Mouse (Mus musculus): Measurements from ENCODE around the gene Prl2b1. TPM values are rescaled to one million over a fixed set of nuclear protein-coding genes. Genes with fewer than 3 reads are reported as not detected.

The Prl2b1 gene
- not detected for polyA plus RNA-seq (2017; shearing (Covaris generic))

DNA sequence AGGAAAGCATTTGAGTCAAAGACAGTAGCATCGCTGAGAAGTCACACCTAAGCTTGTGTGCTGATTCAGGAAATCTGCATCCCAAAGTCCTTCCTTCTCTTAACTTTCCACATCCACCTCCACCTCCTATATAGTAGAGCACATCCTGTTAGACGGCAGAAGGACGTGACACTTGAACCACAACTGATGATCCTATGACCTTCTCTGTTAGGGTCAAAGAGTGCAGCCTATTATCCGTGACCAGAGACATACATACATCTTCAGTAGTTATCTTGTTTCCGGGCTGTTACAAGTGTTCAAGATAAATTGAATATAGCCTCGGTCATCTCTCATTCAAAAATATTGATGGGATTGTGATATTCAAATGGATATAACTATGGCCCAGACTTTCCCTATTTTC, at the start of gene Prl2b1:
TSS of gene Prl2b1 (minus strand) at position 101 of the 400 bp plus-strand sequence.
- ATAC-seq = no peak

DNA sequence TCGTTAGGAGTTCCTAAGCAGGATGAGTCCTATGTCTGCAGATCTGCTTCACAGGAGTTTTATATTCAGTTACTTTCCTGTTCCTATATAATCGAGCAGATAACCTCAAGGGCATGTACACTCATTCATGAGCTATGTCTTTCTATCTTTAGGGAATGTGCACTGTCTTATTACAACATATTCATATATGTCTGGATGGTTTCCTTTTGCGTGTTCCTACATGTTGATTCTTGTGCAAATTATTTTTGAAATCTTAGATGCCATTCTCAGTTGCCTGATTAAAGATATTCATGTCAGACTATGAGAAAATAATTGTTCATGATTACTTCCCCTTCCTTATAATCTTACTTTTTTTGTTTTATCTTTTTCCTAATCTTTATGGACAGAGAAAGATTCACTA, 47.9 kb upstream of the Prl2b1 start, which contains the start of gene Prl8a6:
TSS of gene Prl8a6 (minus strand) at position 101 of the 400 bp plus-strand sequence.
- no peak for ATAC-seq

- ATAC-seq = no peak
Observed at GRCm38 (mm10) chr13:27433159-27433558, 42.5 kb upstream of the Prl2b1 start.

DNA sequence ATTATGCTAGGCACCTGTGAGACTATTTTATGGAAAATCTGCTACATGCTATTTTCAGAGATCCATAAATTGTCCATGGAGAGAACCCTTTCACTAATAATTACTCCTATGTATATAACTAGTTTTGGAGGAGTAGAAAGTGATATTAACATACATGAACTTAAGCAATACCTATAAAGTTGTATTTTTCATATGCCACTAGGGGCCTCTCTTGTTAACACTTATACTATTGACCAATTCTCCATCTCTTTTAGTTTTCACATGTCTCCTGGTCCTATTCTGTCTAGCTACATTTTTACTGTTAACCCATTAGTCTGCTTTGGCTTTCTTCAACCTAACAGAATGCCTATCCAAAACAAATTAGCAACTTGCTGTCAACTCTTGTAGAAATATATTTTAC, 23.0 kb upstream of the Prl2b1 start:
- no peak for ATAC-seq

DNA sequence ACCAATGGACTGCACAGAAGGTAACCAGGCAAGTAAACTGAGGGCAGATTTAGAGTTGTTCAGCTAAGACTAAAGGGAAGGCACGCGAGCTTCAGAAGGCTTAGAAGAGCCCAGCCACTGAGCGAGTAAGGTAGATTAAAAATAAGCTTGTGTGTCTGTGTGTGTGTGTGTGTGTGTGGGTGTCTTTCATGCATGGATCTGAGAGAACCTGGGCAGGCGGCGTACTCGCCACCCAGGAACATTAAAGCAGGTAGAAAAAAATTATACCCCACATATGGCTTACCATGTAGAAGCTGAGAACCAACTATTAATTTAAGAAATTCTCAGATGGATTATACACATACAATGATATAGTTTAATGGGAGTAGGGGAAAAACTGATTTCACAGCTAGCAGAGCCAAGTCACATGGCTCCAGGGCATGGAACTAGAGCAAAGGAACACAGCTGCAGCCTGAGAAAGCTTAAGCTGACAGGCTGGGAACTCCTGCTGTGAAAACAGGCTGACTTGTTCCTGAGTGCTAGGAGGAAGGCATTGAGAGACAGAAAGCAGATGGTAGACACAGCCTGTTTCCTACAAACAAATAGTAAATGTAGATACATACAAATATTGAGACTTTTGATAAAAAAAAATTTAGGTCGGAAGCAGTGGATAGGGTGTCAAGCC, 8.5 kb upstream of the Prl2b1 start:
- no peak for ATAC-seq

DNA sequence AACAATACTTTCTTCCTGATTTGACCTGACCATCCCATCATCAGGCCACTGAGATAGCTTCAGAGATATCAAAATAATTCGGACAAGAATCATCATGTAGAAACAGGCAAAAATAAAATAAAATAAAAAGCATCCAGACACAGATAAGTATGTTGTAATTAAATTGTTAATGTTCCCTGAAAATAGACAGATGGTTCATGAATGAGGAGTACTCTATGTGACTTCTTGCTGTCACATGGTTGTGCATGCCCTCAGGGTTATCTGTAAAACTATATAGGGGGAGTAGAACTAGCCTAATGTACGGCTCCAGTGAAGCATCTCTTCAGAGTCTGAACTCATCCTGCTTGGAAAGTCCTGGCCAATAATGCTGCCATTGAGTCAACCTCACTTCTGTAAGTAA, 45.3 kb downstream of the Prl2b1 start, which contains the start of gene Prl8a2:
TSS of gene Prl8a2 (plus strand) at position 301 of the 400 bp plus-strand sequence.
- ATAC-seq = no peak

- no peak for ATAC-seq
Observed at GRCm38 (mm10) chr13:27342733-27343275, 47.8 kb downstream of the Prl2b1 start.

- ATAC-seq = no peak
Observed at GRCm38 (mm10) chr13:27334989-27335388, 55.7 kb downstream of the Prl2b1 start.

Other genes with a start within 250 kb of the Prl2b1 start
- not detected for gene Prl3d3, start 234.1 kb downstream of the Prl2b1 start, polyA plus RNA-seq (2017; shearing (Covaris generic))
- gene Prl3c1, start 194.2 kb downstream of the Prl2b1 start, polyA plus RNA-seq (2017; shearing (Covaris generic)) = not detected
- not detected for gene Prl3b1, start 149.0 kb downstream of the Prl2b1 start, polyA plus RNA-seq (2017; shearing (Covaris generic))
- not detected for gene Prl3a1, start 131.4 kb downstream of the Prl2b1 start, polyA plus RNA-seq (2017; shearing (Covaris generic))
- under 1 TPM in 1 of 2 experiments, not detected in 1; 0.41 TPM for gene Prl6a1, start 78.2 kb downstream of the Prl2b1 start, polyA plus RNA-seq (2017; shearing (Covaris generic))
- not detected for gene Prl8a2, start 45.2 kb downstream of the Prl2b1 start, polyA plus RNA-seq (2017; shearing (Covaris generic))
- gene Prl8a6, start 47.8 kb upstream of the Prl2b1 start, polyA plus RNA-seq (2017; shearing (Covaris generic)) = not detected
- gene Prl8a8, start 122.4 kb upstream of the Prl2b1 start, polyA plus RNA-seq (2017; shearing (Covaris generic)) = not detected
- gene Prl8a9, start 173.8 kb upstream of the Prl2b1 start, polyA plus RNA-seq (2017; shearing (Covaris generic)) = not detected
- gene Prl8a1, start 191.3 kb upstream of the Prl2b1 start, polyA plus RNA-seq (2017; shearing (Covaris generic)) = not detected
- not detected for gene Prl7b1, start 219.7 kb upstream of the Prl2b1 start, polyA plus RNA-seq (2017; shearing (Covaris generic))